8 mouse cellular contexts compared by ENCODE assay signal in genomic region chr4:116824541-116825004, GRCm38 (mm10). TPM values are rescaled to one million over a fixed set of nuclear protein-coding genes. Genes with fewer than 3 reads are reported as not detected.
A peak's percentile ranks its signal among the peaks of the same experiment; 100 is the strongest.
DNase-seq lines count a peak whose midpoint lies in the region; ATAC-seq lines count a peak whose summit lies in the region.

No protein-coding gene starts in this region.

- no peaks in the 10 kb centered on the region for H3K9me3 ChIP-seq in hindbrain, embryonic 11.5 days (ENCODE audit: control insufficient read depth, low read length)

- peak overlapping the region; percentile 70 for H3K4me2 ChIP-seq in hindbrain, embryonic 11.5 days (replicated peaks; ENCODE audit: low read depth, low read length)

- WGBS in hindbrain, embryonic 11.5 days: 1% methylated on average over 29 of the region's 29 CpGs

- H3K36me3 ChIP-seq in hindbrain, embryonic 11.5 days (ENCODE audit: control insufficient read depth, insufficient read depth, low read length): no peaks in the 10 kb centered on the region

- peak; percentile 89 for ATAC-seq in frontal cortex, adult (ENCODE audit: low TSS enrichment)
- peak; percentile 41 for ATAC-seq in hindbrain, embryonic 11.5 days (ENCODE audit: low FRiP score)

- DNase-seq in MN1 (ENCODE audit: low spot score): peak; percentile 30
- peak; percentile 84 for DNase-seq in cerebellum, adult 9-10 months
- DNase-seq in hindbrain, embryonic 11.5 days (ENCODE audit: low spot score): peak; percentile 77
- DNase-seq in layer of hippocampus, postnatal 14 days (ENCODE audit: low spot score in 2 of 2): peak; percentile 65 to 77
- peak; percentile 70 for DNase-seq in lung, postnatal 14 days
- peak; percentile 68 for DNase-seq in retina, adult 2 months (ENCODE audit: low read depth, low spot score)
- peak; percentile 80 for DNase-seq in thymus, postnatal 25 days

- 0 out of 2 replicates have a peak, but pooled peaks cover 2% of the 10 kb centered on the region for H3K4me1 ChIP-seq in hindbrain, embryonic 11.5 days (replicated peaks; ENCODE audit: control insufficient read depth, insufficient read depth, low read length)

- no peak overlapping the region for H3K27ac ChIP-seq in hindbrain, embryonic 11.5 days (ENCODE audit: low read depth, low read length)

- peaks cover 13% of the 10 kb centered on the region; the same call in 1 of the 2 replicates for H3K27me3 ChIP-seq in hindbrain, embryonic 11.5 days (ENCODE audit: control insufficient read depth, insufficient read depth, low read length)

- peak overlapping the region; percentile 48 for H3K4me3 ChIP-seq in hindbrain, embryonic 11.5 days (ENCODE audit: low read depth, low read length)

- H3K9ac ChIP-seq in hindbrain, embryonic 11.5 days (ENCODE audit: low read depth, low read length): peak overlapping the region; percentile 84

RNA-seq across cellular contexts. Expression of gene Hpdl, which starts 3.1 kb away (rescaled TPM):
- 0.63 and 1.0 TPM in 2 replicates for polyA plus RNA-seq in hindbrain, embryonic 11.5 days (2014; fragmentation: Nextera tagmentation; extraction: Ambion mirVana)
- total RNA-seq in layer of hippocampus, postnatal 14 days (2021): 1 to 10 TPM; 3.3 to 3.7 TPM

RNA-seq across cellular contexts. Expression of gene Mutyh, which starts 17.1 kb away (rescaled TPM):
- polyA plus RNA-seq in hindbrain, embryonic 11.5 days (2014; fragmentation: Nextera tagmentation; extraction: Ambion mirVana): 14.4 and 16.6 TPM in 2 replicates
- total RNA-seq in layer of hippocampus, postnatal 14 days (2021): 1 to 10 TPM; 2.6 to 3.4 TPM

RNA-seq across cellular contexts. Expression of gene Toe1, which starts 17.1 kb away (rescaled TPM):
- polyA plus RNA-seq in hindbrain, embryonic 11.5 days (2014; fragmentation: Nextera tagmentation; extraction: Ambion mirVana): 33.4 and 34.0 TPM in 2 replicates
- total RNA-seq in layer of hippocampus, postnatal 14 days (2021): 10 to 100 TPM; 12.2 to 13.8 TPM

RNA-seq across cellular contexts. Expression of gene Zswim5, which starts 52.6 kb away (rescaled TPM):
- polyA plus RNA-seq in hindbrain, embryonic 11.5 days (2014; fragmentation: Nextera tagmentation; extraction: Ambion mirVana): 9.8 and 10.4 TPM in 2 replicates
- 10 to 100 TPM; 12.2 to 15.8 TPM for total RNA-seq in layer of hippocampus, postnatal 14 days (2021)

Comparison
In these comparisons a context has a peak if more than half of its experiments do, and no peak if none do; other contexts are left out.
1. DNase-seq: peak in every context shown above with its lines; median percentile 84 in cerebellum, adult 9-10 months; 80 in thymus, postnatal 25 days; 77 in hindbrain, embryonic 11.5 days; 71 in layer of hippocampus, postnatal 14 days; 70 in lung, postnatal 14 days; 68 in retina, adult 2 months; 30 in MN1.